Mouse (Mus musculus) forebrain, embryonic 16.5 days (tissue): ENCODE data around the gene Cd300lf. TPM values are rescaled to one million over a fixed set of nuclear protein-coding genes. Genes with fewer than 3 reads are reported as not detected.

Experiments
- ATAC-seq: fragments of 200-750 bp; cut with Nextera tagmentation; 2 replicates; pipeline ENCODE4 v1.8.0; 2017; ENCODE audit warnings: mild to moderate bottlenecking, moderate library complexity
- H3K27ac ChIP-seq: fragments of 300-500 bp; sonication (generic); 2 replicates; pipeline ENCODE4 v1.5.1; 2014; ENCODE audit warnings: low read length, control low read depth
- H3K27me3 ChIP-seq: fragments of 300-500 bp; sonication (generic); replicated peaks from 2 replicates; pipeline ENCODE4 v1.6.1; 2014; ENCODE audit warnings: low read length; ENCODE audit not compliant: control insufficient read depth, insufficient read depth
- H3K36me3 ChIP-seq: fragments of 300-500 bp; sonication (generic); 2 replicates; pipeline ENCODE4 v1.6.1; 2014; ENCODE audit not compliant: control insufficient read depth, insufficient read depth
- H3K4me1 ChIP-seq: fragments of 300-500 bp; sonication (generic); replicated peaks from 2 replicates; pipeline ENCODE4 v1.6.1; 2014; ENCODE audit warnings: low read length; ENCODE audit not compliant: control insufficient read depth, insufficient read depth
- H3K4me2 ChIP-seq: fragments of 300-500 bp; sonication (generic); 2 replicates; pipeline ENCODE4 v1.6.1; 2014; ENCODE audit warnings: mild to moderate bottlenecking, low read length, control low read depth
- H3K4me3 ChIP-seq: fragments of 300-500 bp; sonication (generic); replicated peaks from 2 replicates; pipeline ENCODE4 v1.5.1; 2014; ENCODE audit warnings: mild to moderate bottlenecking, low read length, control low read depth
- H3K9ac ChIP-seq: fragments of 300-500 bp; sonication (generic); replicated peaks from 2 replicates; pipeline ENCODE4 v1.6.1; 2014; ENCODE audit warnings: low read depth, low read length, control low read depth
- H3K9me3 ChIP-seq: fragments of 300-500 bp; sonication (generic); 2 replicates; pipeline ENCODE4 v1.6.1; 2016; ENCODE audit warnings: low read length; ENCODE audit not compliant: control insufficient read depth
- WGBS: fragments of 180-500 bp; shearing (Covaris S2); extraction: QIAGEN DNeasy Blood & Tissue Kit; methylation state at CpG from one replicate; pipeline ENCODE4 v1.1.7; 2014; 5-methylcytosine and 5-hydroxymethylcytosine counted together
- polyA plus RNA-seq: library from polyadenylated mRNA; unstranded; fragments of >200 nt; fragmentation: Nextera tagmentation; extraction: Ambion mirVana; gene quantifications from 2 replicates; pipeline ENCODE4 v1.2.1, GENCODE M21; 2015

Gene Cd300lf
- polyA plus RNA-seq, 1 experiment from 2014 or later: 0.27 TPM

- H3K4me3 ChIP-seq: no peak overlapping the region
- no peaks in the 10 kb centered on the region for H3K27me3 ChIP-seq
- 26% methylated on average over 4 of the region's 4 CpGs for WGBS
- H3K4me1 ChIP-seq: peaks cover 32% of the 10 kb centered on the region
- H3K9me3 ChIP-seq: no peaks in the 10 kb centered on the region
- no peak for ATAC-seq
- no peaks in the 10 kb centered on the region for H3K36me3 ChIP-seq
- no peak overlapping the region for H3K27ac ChIP-seq
- no peak overlapping the region for H3K4me2 ChIP-seq
- no peak overlapping the region for H3K9ac ChIP-seq
Measured at GRCm38 (mm10) chr11:115172825-115173287, 39.1 kb upstream of the Cd300lf start.

- no peak overlapping the region for H3K27ac ChIP-seq
- no peak overlapping the region for H3K4me2 ChIP-seq
- no peak overlapping the region for H3K4me3 ChIP-seq
- no peak for ATAC-seq
- no peaks in the 10 kb centered on the region for H3K9me3 ChIP-seq
- H3K4me1 ChIP-seq: peaks cover 22% of the 10 kb centered on the region
- no peaks in the 10 kb centered on the region for H3K36me3 ChIP-seq
- H3K9ac ChIP-seq: no peak overlapping the region
- no peaks in the 10 kb centered on the region for H3K27me3 ChIP-seq
- 37% methylated on average over 7 of the region's 8 CpGs for WGBS
Measured at GRCm38 (mm10) chr11:115171125-115171524, 37.3 kb upstream of the Cd300lf start.

DNA sequence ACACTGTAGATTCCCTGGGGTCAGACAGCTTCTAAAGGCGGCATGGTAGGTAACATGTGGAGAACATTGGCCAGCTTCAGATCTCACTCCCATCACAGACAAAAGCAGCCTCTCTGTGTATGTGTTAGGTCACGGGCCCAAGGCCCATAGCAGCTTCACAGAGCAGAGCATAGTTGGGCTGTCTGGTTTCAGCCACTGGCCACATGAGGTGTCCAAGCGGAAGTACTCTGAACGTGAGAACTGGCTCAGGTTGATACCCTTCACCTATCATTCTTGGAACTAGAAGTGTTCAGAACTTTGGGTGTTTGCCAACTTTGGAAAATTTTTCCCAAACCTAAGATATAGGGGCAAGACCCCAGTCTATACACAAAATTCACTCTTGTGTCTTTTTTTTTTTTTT is 35.6 kb upstream of the Cd300lf start:
- WGBS: 90% methylated on average over 4 of the region's 4 CpGs
- Histone ChIP-seq H3K36me3 (no peaks in the 10 kb centered on the region), H3K4me1 (peaks cover 27% of the 10 kb centered on the region), H3K4me2 (no peak overlapping the region), H3K27me3 (peaks cover 5% of the 10 kb centered on the region; the same call in 1 of the 2 replicates), H3K27ac (no peak overlapping the region), H3K9me3 (no peaks in the 10 kb centered on the region), H3K9ac (no peak overlapping the region), H3K4me3 (no peak overlapping the region)
- no peak for ATAC-seq

DNA sequence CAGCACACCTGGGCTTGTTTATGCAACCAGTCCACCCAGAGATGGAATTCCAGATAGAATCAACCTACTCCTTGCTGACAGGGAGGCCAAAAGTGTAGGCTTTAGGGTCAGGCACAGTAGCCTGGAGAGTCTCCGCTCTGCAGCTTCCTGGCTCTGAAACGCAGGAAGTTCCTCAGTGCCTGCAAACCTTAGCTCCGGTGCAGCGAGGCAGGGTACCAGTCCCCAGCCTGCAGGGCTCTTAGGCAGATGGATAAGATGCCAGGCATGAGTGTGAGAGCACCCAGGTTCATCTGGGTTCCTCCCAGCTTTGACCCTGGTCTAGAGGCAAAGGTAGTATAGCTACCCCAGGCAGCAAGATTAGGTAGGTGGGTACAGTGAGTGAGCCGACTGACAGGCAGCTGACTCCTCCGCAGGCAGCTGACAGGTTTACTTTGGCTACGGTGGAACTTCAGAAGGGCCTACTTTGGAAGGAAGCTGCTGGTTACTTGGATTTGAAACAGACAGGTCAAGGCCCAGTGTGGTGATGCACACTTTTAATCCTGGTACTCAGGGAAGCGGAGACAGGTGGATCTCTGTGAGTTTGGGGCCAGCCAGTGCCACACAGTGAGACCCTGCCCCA is 33.9 kb upstream of the Cd300lf start:
- Histone ChIP-seq H3K4me2 (no peak overlapping the region), H3K4me1 (peaks cover 29% of the 10 kb centered on the region), H3K36me3 (no peaks in the 10 kb centered on the region), H3K27me3 (peaks cover 5% of the 10 kb centered on the region; the same call in 1 of the 2 replicates), H3K4me3 (no peak overlapping the region), H3K9me3 (no peaks in the 10 kb centered on the region), H3K27ac (no peak overlapping the region), H3K9ac (no peak overlapping the region)
- ATAC-seq: no peak
- WGBS: 82% methylated on average over 8 of the region's 8 CpGs

DNA sequence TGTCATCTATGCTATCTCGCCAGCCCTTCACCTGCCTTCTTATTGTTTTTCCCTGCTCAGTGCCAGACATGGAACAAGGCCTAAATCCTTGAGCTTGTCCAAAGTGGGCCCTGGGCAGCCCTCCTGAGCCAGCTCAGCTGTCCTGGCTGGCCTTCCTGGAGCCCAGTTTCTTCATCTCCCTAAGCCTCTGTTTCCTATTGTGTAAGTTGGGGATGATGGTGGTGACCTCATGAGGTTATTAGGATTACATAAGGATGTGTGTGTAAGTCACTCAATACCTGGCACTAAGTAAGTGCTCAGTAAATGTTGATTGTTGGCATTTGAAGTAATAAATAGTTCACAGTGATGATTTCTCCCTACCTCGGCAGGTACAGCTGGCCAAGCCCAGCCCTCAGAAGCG is 33.0 kb upstream of the Cd300lf start:
- peaks cover 19% of the 10 kb centered on the region for H3K4me1 ChIP-seq
- no peak overlapping the region for H3K27ac ChIP-seq
- no peaks in the 10 kb centered on the region for H3K36me3 ChIP-seq
- H3K27me3 ChIP-seq: peaks cover 9% of the 10 kb centered on the region; the same call in 1 of the 2 replicates
- H3K9me3 ChIP-seq: no peaks in the 10 kb centered on the region
- H3K4me3 ChIP-seq: no peak overlapping the region
- H3K4me2 ChIP-seq: no peak overlapping the region
- 89% methylated on average over 3 of the region's 3 CpGs for WGBS
- no peak for ATAC-seq
- no peak overlapping the region for H3K9ac ChIP-seq

GRCm38 (mm10) chr11:115164976-115165374 is 31.2 kb upstream of the Cd300lf start:
- peak overlapping the region; percentile 31; the same call in 1 of the 2 replicates for H3K9ac ChIP-seq
- peak overlapping the region; percentile 62 for H3K4me2 ChIP-seq
- WGBS: 3% methylated on average over 9 of the region's 9 CpGs

GRCm38 (mm10) chr11:115164341-115164975 is 30.7 kb upstream of the Cd300lf start:
- no peaks in the 10 kb centered on the region for H3K36me3 ChIP-seq
- peaks cover 12% of the 10 kb centered on the region; the same call in 1 of the 2 replicates for H3K27me3 ChIP-seq
- no peak overlapping the region for H3K27ac ChIP-seq
- H3K9me3 ChIP-seq: no peaks in the 10 kb centered on the region
- H3K4me3 ChIP-seq: peak overlapping the region; percentile 55
- peaks cover 19% of the 10 kb centered on the region for H3K4me1 ChIP-seq
- ATAC-seq: no peak
- peak overlapping the region; percentile 62 for H3K4me2 ChIP-seq
- H3K9ac ChIP-seq: peak overlapping the region; percentile 57
- 2% methylated on average over 14 of the region's 14 CpGs for WGBS

More at GRCm38 (mm10) chr11:115164976-115165374, 31.2 kb upstream of the Cd300lf start:
- peak overlapping the region; percentile 55 for H3K4me3 ChIP-seq
- no peaks in the 10 kb centered on the region for H3K9me3 ChIP-seq
- no peak overlapping the region for H3K27ac ChIP-seq
- no peaks in the 10 kb centered on the region for H3K36me3 ChIP-seq
- no peak for ATAC-seq
- H3K4me1 ChIP-seq: peaks cover 19% of the 10 kb centered on the region
- peaks cover 12% of the 10 kb centered on the region; the same call in 1 of the 2 replicates for H3K27me3 ChIP-seq

GRCm38 (mm10) chr11:115163568-115164150 is 29.9 kb upstream of the Cd300lf start:
- 0% methylated on average over 47 of the region's 47 CpGs for WGBS

GRCm38 (mm10) chr11:115162832-115163480 is 29.2 kb upstream of the Cd300lf start, which contains the start of gene Slc9a3r1:
Gene Slc9a3r1, plus strand, starts transcription at chr11:115163341.
- H3K27me3 ChIP-seq: peaks cover 12% of the 10 kb centered on the region; the same call in 1 of the 2 replicates
- peak within 1 kb of the TSS; percentile 62 for H3K4me2 ChIP-seq
- H3K4me3 ChIP-seq: peak within 1 kb of the TSS; percentile 55
- under 1% methylated on average over 47 of the region's 47 CpGs for WGBS
- H3K4me1 ChIP-seq: peaks cover 19% of the 10 kb centered on the region
- peak; percentile 97 for ATAC-seq
- H3K36me3 ChIP-seq: no peaks in the 10 kb centered on the region
- H3K9me3 ChIP-seq: no peaks in the 10 kb centered on the region
- H3K9ac ChIP-seq: peak within 1 kb of the TSS; percentile 57
- peak within 1 kb of the TSS; percentile 64; the same call in 1 of the 2 replicates for H3K27ac ChIP-seq

More at GRCm38 (mm10) chr11:115163568-115164150, 29.9 kb upstream of the Cd300lf start:
- Histone ChIP-seq H3K4me2 (peak overlapping the region; percentile 62), H3K4me1 (peaks cover 19% of the 10 kb centered on the region), H3K27me3 (peaks cover 12% of the 10 kb centered on the region; the same call in 1 of the 2 replicates), H3K9me3 (no peaks in the 10 kb centered on the region), H3K9ac (peak overlapping the region; percentile 57), H3K27ac (no peak overlapping the region), H3K36me3 (no peaks in the 10 kb centered on the region), H3K4me3 (peak overlapping the region; percentile 55)
- peak; percentile 46 for ATAC-seq
